Mouse (Mus musculus): ENCODE data around the gene Cage1. TPM values are rescaled to one million over a fixed set of nuclear protein-coding genes. Genes with fewer than 3 reads are reported as not detected.

Gene Cage1
- polyA plus RNA-seq, 1 experiment from 2014 or later = 2.6 TPM

DNA sequence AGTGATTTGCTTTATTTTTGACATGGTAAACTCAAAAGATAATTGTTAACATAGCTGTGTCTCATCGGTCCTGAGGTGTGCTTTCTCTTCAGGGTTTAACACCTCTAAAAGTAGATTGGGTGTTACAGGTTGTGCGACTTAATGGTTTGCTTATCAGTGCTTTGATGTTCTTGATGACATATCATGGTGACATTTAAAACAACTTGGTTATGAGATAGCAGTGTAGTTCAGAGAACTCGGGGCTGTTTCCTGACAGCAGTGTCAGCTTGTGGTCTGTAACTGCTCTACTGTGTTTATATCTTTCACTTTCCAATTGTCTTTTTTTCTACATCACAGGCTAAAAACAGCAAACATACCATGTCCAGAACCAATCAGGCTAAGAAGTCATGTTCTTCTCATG lies 13.0 kb upstream of the Cage1 start:
- H3K9ac ChIP-seq (replicated peaks) = no peak overlapping the region
- H3K4me2 ChIP-seq (replicated peaks) = no peak overlapping the region
- H3K36me3 ChIP-seq = peaks cover 93% of the 10 kb centered on the region
- no peak for ATAC-seq
- 94% methylated on average over 3 of the region's 3 CpGs for WGBS
- H3K27me3 ChIP-seq = no peaks in the 10 kb centered on the region
- no peaks in the 10 kb centered on the region for H3K4me1 ChIP-seq (replicated peaks)
- H3K4me3 ChIP-seq (replicated peaks) = no peak overlapping the region
- H3K9me3 ChIP-seq = no peaks in the 10 kb centered on the region
- H3K27ac ChIP-seq = no peak overlapping the region

- Histone ChIP-seq H3K4me3 (replicated peaks) (peak overlapping the region; percentile 82), H3K9ac (replicated peaks) (peak overlapping the region; percentile 84), H3K27ac (0 out of 2 replicates have a peak overlapping the region, but pooled peaks have one; percentile 81), H3K4me2 (replicated peaks) (peak overlapping the region; percentile 86), H3K36me3 (peaks cover 29% of the 10 kb centered on the region), H3K4me1 (replicated peaks) (peaks cover 29% of the 10 kb centered on the region), H3K27me3 (no peaks in the 10 kb centered on the region), H3K9me3 (no peaks in the 10 kb centered on the region)
- 58% methylated on average over 12 of the region's 12 CpGs for WGBS
- no peak for ATAC-seq
Measured at GRCm38 (mm10) chr13:38037811-38038210, 942 bp upstream of the Cage1 start.

GRCm38 (mm10) chr13:38036343-38037043 lies 376 bp downstream of the Cage1 start, which contains the start of gene Riok1:
TSS of gene Riok1 (plus strand) at chr13:38036995.
- peak within 1 kb of the TSS; percentile 82 for H3K4me3 ChIP-seq (replicated peaks)
- peak within 1 kb of the TSS; percentile 84 for H3K9ac ChIP-seq (replicated peaks)
- peak within 1 kb of the TSS; percentile 82 for H3K27ac ChIP-seq
- H3K4me2 ChIP-seq (replicated peaks) = peak within 1 kb of the TSS; percentile 86
- no peaks in the 10 kb centered on the region for H3K9me3 ChIP-seq
- 13% methylated on average over 37 of the region's 37 CpGs for WGBS
- no peaks in the 10 kb centered on the region for H3K27me3 ChIP-seq
- H3K36me3 ChIP-seq = peaks cover 18% of the 10 kb centered on the region
- peaks cover 29% of the 10 kb centered on the region for H3K4me1 ChIP-seq (replicated peaks)
- peak; percentile 76; the same call in 1 of the 2 replicates for ATAC-seq

GRCm38 (mm10) chr13:38028407-38028806 lies 8.5 kb downstream of the Cage1 start:
- Histone ChIP-seq H3K4me2 (replicated peaks) (no peak overlapping the region), H3K9me3 (no peaks in the 10 kb centered on the region), H3K4me3 (replicated peaks) (no peak overlapping the region), H3K9ac (replicated peaks) (no peak overlapping the region), H3K36me3 (no peaks in the 10 kb centered on the region), H3K27me3 (no peaks in the 10 kb centered on the region), H3K4me1 (replicated peaks) (no peaks in the 10 kb centered on the region), H3K27ac (no peak overlapping the region)
- WGBS = 85% methylated on average over 4 of the region's 4 CpGs
- no peak for ATAC-seq

DNA sequence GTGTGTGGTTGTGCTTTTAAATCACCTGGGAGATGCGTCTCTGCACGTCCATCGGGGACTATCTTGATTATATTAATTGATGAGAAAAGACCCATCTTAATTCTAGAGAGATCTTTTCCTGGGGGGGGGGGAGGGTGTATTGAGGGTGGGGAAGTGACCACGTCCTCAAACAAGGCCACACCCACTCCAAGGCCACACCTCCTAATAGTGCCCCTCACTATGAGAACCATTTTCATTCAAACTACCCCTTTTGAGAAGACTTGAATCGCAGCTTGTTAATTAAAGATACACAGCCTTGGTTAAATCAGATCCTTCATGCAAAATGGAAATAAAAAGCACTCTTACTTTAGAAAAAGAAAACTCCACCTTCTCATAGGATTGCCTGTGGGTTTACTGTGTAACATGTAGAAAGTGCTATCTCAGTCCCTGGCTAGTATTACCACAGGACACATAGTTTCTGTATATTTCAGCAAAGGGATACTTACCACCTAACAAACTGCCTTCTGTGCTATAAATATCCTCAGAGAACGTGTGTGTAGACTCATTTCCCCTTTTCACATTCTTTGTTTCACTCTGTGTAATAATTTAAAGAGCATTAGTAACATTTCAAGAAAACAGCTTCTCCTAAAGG lies 9.1 kb downstream of the Cage1 start:
- H3K4me3 ChIP-seq (replicated peaks) = no peak overlapping the region
- no peak overlapping the region for H3K4me2 ChIP-seq (replicated peaks)
- H3K9me3 ChIP-seq = no peaks in the 10 kb centered on the region
- H3K9ac ChIP-seq (replicated peaks) = no peak overlapping the region
- no peaks in the 10 kb centered on the region for H3K27me3 ChIP-seq
- no peak overlapping the region for H3K27ac ChIP-seq
- no peaks in the 10 kb centered on the region for H3K36me3 ChIP-seq
- no peaks in the 10 kb centered on the region for H3K4me1 ChIP-seq (replicated peaks)
- ATAC-seq = no peak
- 66% methylated on average over 6 of the region's 6 CpGs for WGBS

DNA sequence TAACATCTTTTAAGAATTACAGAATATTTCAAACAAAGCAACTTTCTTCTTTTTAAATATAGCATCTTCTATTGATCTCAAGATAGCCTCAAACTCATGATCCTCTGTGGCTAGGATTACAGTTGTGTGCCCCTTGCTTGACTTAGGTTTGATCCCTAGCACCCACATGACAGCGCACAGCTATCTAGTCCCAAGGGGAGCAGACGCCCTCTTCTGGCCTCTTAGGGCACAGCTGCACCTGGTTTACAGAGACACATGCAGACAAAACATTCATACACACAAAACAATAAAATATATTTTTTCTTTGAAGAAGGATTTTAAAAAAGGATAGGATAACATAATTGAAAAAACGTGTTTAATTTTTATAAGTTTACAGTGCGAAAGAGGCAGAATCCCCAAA lies 11.0 kb downstream of the Cage1 start:
- Histone ChIP-seq H3K9me3 (no peaks in the 10 kb centered on the region), H3K36me3 (no peaks in the 10 kb centered on the region), H3K4me1 (replicated peaks) (no peaks in the 10 kb centered on the region), H3K27me3 (no peaks in the 10 kb centered on the region), H3K4me2 (replicated peaks) (no peak overlapping the region), H3K9ac (replicated peaks) (no peak overlapping the region), H3K27ac (no peak overlapping the region), H3K4me3 (replicated peaks) (no peak overlapping the region)
- no peak for ATAC-seq
- WGBS = 39% methylated on average over 4 of the region's 4 CpGs

DNA sequence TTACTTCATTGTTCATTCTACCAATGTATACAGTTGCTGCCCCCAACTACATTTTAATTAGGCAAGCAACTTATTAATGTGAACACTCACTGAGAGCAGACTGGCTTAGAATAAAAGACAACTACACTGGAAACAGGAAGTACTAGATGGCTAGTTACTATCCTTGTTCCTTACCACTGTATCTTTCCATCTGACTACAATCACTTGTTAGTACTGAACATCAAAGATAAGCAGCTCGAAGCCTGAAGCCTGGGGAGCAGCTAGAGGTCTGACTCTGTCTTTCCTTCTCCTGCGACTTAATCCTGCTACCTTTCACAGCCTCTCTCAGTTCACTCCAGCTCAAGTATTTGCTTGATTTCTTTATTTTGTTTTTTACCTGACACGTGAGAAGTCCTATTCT lies 18.1 kb downstream of the Cage1 start:
- Histone ChIP-seq H3K36me3 (no peaks in the 10 kb centered on the region), H3K4me3 (replicated peaks) (no peak overlapping the region), H3K27ac (no peak overlapping the region), H3K4me1 (replicated peaks) (no peaks in the 10 kb centered on the region), H3K9me3 (no peaks in the 10 kb centered on the region; the same call in 1 of the 2 replicates), H3K9ac (replicated peaks) (no peak overlapping the region), H3K4me2 (replicated peaks) (no peak overlapping the region), H3K27me3 (no peaks in the 10 kb centered on the region)
- no peak for ATAC-seq
- WGBS = 80% methylated on average over 3 of the region's 3 CpGs

- Histone ChIP-seq H3K36me3 (no peaks in the 10 kb centered on the region), H3K4me3 (replicated peaks) (no peak overlapping the region), H3K4me1 (replicated peaks) (no peaks in the 10 kb centered on the region), H3K9ac (replicated peaks) (no peak overlapping the region), H3K27me3 (no peaks in the 10 kb centered on the region), H3K9me3 (no peaks in the 10 kb centered on the region; the same call in 1 of the 2 replicates), H3K27ac (no peak overlapping the region), H3K4me2 (replicated peaks) (no peak overlapping the region)
- WGBS = 90% methylated on average over 4 of the region's 4 CpGs
- ATAC-seq = no peak
Measured at GRCm38 (mm10) chr13:38015591-38015990, 21.3 kb downstream of the Cage1 start.

DNA sequence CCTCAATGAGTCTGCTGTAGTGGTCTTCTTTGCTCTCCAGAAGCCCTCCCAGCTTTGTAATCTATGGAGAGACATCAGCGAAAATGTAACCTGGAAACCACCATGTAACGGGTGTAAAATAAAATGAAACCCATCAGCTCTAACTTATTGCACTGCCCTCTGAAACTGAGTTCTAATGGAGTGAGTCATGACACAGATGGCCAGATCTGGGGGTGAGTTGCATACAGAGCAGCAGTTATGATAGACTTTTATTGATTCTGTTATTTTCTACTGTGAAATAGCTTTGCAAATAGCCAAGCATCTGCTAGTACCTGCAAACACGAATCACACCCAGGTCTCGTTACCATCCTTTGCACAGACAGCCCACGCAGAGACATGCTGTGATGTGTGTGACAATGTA lies 24.4 kb downstream of the Cage1 start:
- H3K36me3 ChIP-seq = no peaks in the 10 kb centered on the region
- no peaks in the 10 kb centered on the region for H3K9me3 ChIP-seq
- no peak overlapping the region for H3K4me3 ChIP-seq (replicated peaks)
- no peaks in the 10 kb centered on the region for H3K27me3 ChIP-seq
- H3K9ac ChIP-seq (replicated peaks) = no peak overlapping the region
- WGBS = 89% methylated on average over 5 of the region's 5 CpGs
- H3K27ac ChIP-seq = no peak overlapping the region
- no peaks in the 10 kb centered on the region for H3K4me1 ChIP-seq (replicated peaks)
- no peak for ATAC-seq
- no peak overlapping the region for H3K4me2 ChIP-seq (replicated peaks)

- ATAC-seq = no peak
- Histone ChIP-seq H3K27ac (no peak overlapping the region), H3K27me3 (no peaks in the 10 kb centered on the region), H3K36me3 (no peaks in the 10 kb centered on the region), H3K4me3 (replicated peaks) (no peak overlapping the region), H3K9me3 (no peaks in the 10 kb centered on the region), H3K4me1 (replicated peaks) (no peaks in the 10 kb centered on the region), H3K4me2 (replicated peaks) (no peak overlapping the region), H3K9ac (replicated peaks) (no peak overlapping the region)
- 86% methylated on average over 5 of the region's 5 CpGs for WGBS
Measured at GRCm38 (mm10) chr13:38010444-38010910, 26.4 kb downstream of the Cage1 start.

DNA sequence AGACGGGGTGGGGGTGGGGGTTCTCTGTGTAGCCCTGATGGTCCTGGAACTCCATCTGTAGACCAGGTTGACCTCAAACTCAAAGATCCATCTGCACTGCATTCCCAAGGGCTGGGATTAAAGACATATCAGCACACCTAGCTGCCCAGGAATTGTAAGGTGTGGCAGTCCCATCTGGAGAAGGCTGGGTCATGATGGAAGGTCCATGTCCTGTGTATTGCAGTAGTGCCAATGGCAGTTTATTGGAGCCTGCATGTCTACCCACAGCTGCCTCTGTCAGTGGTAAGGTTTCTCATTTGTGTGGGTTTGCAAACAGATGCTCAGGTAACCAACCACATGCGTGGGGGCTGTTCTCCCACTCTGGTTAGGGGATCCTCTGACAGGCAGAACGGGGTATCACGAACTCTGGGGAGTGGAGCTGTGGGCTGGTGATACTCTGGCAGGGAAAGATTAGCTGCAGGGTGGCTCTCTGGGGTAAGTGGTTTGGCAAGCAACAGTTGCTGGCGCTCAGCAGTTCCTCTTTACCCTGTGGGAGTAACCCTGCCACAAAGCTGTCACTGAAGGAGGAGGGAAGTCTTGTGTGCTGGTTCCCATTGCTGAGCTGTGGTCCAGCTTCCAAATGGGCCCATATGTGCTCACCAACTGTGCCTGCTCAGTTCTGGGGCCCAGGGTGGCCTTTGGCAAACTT lies 27.0 kb downstream of the Cage1 start:
- H3K36me3 ChIP-seq = no peaks in the 10 kb centered on the region
- 89% methylated on average over 5 of the region's 5 CpGs for WGBS

GRCm38 (mm10) chr13:38007972-38008371 lies 28.9 kb downstream of the Cage1 start:
- H3K4me3 ChIP-seq (replicated peaks) = no peak overlapping the region
- H3K27me3 ChIP-seq = no peaks in the 10 kb centered on the region
- H3K4me2 ChIP-seq (replicated peaks) = no peak overlapping the region
- ATAC-seq = no peak
- no peaks in the 10 kb centered on the region for H3K9me3 ChIP-seq
- H3K4me1 ChIP-seq (replicated peaks) = no peaks in the 10 kb centered on the region
- H3K9ac ChIP-seq (replicated peaks) = no peak overlapping the region
- H3K27ac ChIP-seq = no peak overlapping the region
- H3K36me3 ChIP-seq = no peaks in the 10 kb centered on the region
- WGBS = 93% methylated on average over 2 of the region's 2 CpGs

More for the DNA sequence above, 27.0 kb downstream of the Cage1 start:
- Histone ChIP-seq H3K9me3 (no peaks in the 10 kb centered on the region), H3K4me3 (replicated peaks) (no peak overlapping the region), H3K27me3 (no peaks in the 10 kb centered on the region), H3K9ac (replicated peaks) (no peak overlapping the region), H3K27ac (no peak overlapping the region), H3K4me1 (replicated peaks) (no peaks in the 10 kb centered on the region), H3K4me2 (replicated peaks) (no peak overlapping the region)
- ATAC-seq = no peak

Measured in midbrain, embryonic 13.5 days (tissue).